Mouse (Mus musculus): ENCODE measurements around the gene Eif1ad. TPM values are rescaled to one million over a fixed set of nuclear protein-coding genes. Genes with fewer than 3 reads are reported as not detected.
A peak's percentile ranks its signal among the peaks of the same experiment; 100 is the strongest.
"Not testable (repeated sequence)": the region's sequence is repeated elsewhere in the genome, so short reads cannot be mapped to it uniquely, and the experiment has no call there.

Gene Eif1ad
- polyA plus RNA-seq, 1 experiment, result 52.9 TPM

DNA sequence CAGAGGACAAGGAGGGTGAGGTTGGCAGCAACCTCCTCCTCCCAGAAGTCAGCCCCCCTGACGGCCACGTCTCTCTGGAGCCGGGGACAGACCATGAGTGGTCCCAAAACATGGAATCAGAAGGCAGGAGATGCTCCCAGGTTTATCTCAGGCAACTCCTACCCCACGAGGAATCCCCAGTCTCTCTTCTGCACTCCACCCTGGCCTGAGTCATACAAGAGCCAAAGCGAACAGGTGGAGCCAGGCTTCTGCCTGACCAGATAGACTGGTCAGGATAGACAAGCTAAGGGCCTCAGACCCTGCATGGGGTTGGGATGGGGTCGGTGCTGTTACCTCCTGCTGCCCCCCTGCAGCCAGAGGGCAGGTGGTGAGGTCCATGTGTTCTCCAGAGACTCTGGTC, 18.5 kb upstream of the Eif1ad start:
- Histone ChIP-seq H3K4me3 (no peak overlapping the region), H3K79me2 (ENCODE audit: control insufficient read depth, insufficient read depth) (no peaks in the 10 kb centered on the region), H3K4me2 (ENCODE audit: low read depth) (peak overlapping the region; percentile 61), H3K27me3 (ENCODE audit: control insufficient read depth, insufficient read depth, insufficient read length) (no peaks in the 10 kb centered on the region), H3ac (ENCODE audit: control insufficient read depth, insufficient read length) (no peak overlapping the region), H3K36me3 (ENCODE audit: control insufficient read depth, insufficient read depth) (no peaks in the 10 kb centered on the region)
- TF ChIP-seq SRF (IDR thresholded peaks at IDR 0.05; ENCODE audit: control insufficient read depth, insufficient read length, low read depth) (no peak), MYOD1 (IDR thresholded peaks at IDR 0.05; ENCODE audit: control insufficient read depth in 1 of 3, insufficient read length in 2 of 3, low read depth in 2 of 3) (peak in 2 of 3 experiments; percentile 13 to 56), MYOG (IDR thresholded peaks at IDR 0.05; ENCODE audit: control insufficient read depth in 1 of 3, insufficient read depth in 1 of 3, insufficient read length in 2 of 3, low read depth in 2 of 3) (peak in 1 of 3 experiments; percentile 52)

DNA sequence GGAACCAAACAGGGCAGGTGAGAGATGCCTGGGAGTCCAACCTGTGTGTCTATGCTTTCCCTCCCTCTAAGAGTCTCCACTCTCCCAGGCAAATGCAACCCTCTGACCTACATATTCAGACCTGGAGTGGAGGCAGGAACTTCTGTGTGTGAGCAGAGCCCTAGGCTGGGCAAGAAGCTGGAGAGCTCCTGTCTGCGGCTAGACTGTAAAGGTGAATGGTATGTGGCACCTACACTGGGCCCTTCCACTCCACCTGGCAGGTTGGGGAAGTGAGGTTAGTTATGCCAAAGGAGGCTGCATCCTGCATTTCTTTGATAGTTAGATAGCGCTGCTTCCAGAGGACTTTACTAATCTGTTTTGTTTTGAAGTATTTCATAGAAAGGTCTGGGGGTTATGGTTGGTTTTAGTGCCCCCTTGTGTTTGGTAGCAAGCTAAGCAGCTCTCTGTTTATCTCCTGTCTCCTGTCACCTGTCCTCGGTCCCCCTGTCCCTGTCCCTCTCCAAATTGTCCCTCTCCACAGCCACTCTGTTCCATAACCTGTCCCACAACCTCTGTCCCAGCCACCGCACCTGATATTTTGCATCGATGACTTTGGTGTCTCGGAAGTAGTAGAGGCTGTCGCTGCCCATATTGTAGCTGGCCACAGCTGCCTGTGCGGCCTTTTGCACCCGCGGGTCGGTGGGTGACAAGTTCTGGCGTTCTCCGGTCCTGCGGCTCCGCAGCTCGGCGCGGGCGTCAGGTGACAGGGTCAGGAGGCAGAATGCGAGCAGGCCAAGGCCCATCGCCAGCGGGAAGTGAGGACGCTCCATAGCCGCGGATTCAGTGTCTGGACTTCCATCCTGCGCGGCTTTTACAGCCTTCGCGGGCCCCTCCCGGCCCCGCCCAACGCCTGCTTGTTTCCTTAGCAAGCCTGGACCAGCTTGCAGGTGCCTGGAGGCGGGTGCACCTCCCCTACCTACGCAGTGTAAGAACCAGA, 17.7 kb upstream of the Eif1ad start:
- Histone ChIP-seq H3K36me3 (ENCODE audit: control insufficient read depth, insufficient read depth) (no peaks in the 10 kb centered on the region), H3K4me2 (ENCODE audit: low read depth) (peak overlapping the region; percentile 81), H3ac (ENCODE audit: control insufficient read depth, insufficient read length) (no peak overlapping the region), H3K4me3 (no peak overlapping the region), H3K79me2 (ENCODE audit: control insufficient read depth, insufficient read depth) (no peaks in the 10 kb centered on the region), H3K27me3 (ENCODE audit: control insufficient read depth, insufficient read depth, insufficient read length) (no peaks in the 10 kb centered on the region)
- TF ChIP-seq REST (IDR thresholded peaks at IDR 0.05; ENCODE audit: insufficient read depth, insufficient read length), result no peak

- peak within 1 kb of the TSS; percentile 81 for H3K4me2 ChIP-seq (ENCODE audit: low read depth)
- H3ac ChIP-seq (ENCODE audit: control insufficient read depth, insufficient read length); H3K79me2 ChIP-seq (ENCODE audit: control insufficient read depth, insufficient read depth); H3K4me3 ChIP-seq; H3K27me3 ChIP-seq (ENCODE audit: control insufficient read depth, insufficient read depth, insufficient read length); H3K36me3 ChIP-seq (ENCODE audit: control insufficient read depth, insufficient read depth): not testable (repeated sequence)
Measured at GRCm38 (mm10) chr19:5349502-5349873, 17.1 kb upstream of the Eif1ad start, which contains the start of gene Cst6. TSS of gene Cst6 (minus strand) at chr19:5349574.

DNA sequence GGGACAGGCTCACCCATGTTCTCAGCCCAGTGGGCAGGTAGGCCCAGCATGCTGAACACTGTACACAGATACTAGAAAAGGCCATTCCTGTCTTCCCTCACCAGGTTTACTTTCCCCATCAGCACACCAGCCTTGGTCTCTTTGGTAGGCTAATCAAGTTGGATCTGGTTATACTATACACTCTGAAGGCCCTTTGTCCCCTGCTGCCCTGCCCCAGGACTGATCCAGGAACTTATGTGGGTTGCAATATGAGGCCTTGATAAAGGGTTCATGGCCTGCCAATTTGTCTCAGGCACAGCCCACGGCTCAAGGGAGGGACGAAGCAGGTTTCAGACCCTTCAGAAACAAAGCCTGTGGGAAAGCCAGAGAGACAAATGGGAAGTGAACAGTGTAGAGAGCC, 12.9 kb upstream of the Eif1ad start:
- Histone ChIP-seq H3ac (ENCODE audit: control insufficient read depth, insufficient read length) (no peak overlapping the region), H3K4me2 (ENCODE audit: low read depth) (no peak overlapping the region), H3K4me3 (no peak overlapping the region), H3K79me2 (ENCODE audit: control insufficient read depth, insufficient read depth) (no peaks in the 10 kb centered on the region), H3K36me3 (ENCODE audit: control insufficient read depth, insufficient read depth) (no peaks in the 10 kb centered on the region), H3K27me3 (ENCODE audit: control insufficient read depth, insufficient read depth, insufficient read length) (no peaks in the 10 kb centered on the region)
- TF ChIP-seq POLR2A (IDR thresholded peaks at IDR 0.05; ENCODE audit: insufficient read length, low read depth), result no peak

DNA sequence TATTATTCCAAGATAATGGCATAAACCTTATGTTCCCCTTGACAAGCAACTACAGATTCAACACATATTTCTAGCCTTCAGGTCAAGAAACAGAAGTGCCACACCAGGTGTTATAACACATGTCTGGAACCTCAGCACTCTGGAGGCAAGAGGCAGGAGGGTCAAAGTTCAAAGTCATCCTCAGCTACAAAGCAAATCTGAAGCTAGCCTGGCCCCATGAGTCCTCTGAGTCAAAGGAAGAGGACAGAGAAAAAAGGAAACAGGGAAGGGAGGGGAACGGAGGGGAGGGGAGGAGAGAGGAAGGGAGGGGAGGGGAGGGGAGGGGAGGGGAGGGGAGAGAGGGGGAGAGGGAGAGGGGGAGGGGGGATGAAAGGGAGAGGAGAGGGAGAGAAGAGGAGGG, 10.5 kb upstream of the Eif1ad start:
- Histone ChIP-seq H3K4me3 (no peak overlapping the region), H3ac (ENCODE audit: control insufficient read depth, insufficient read length) (no peak overlapping the region), H3K4me2 (ENCODE audit: low read depth) (no peak overlapping the region), H3K79me2 (ENCODE audit: control insufficient read depth, insufficient read depth) (no peaks in the 10 kb centered on the region), H3K36me3 (ENCODE audit: control insufficient read depth, insufficient read depth) (no peaks in the 10 kb centered on the region), H3K27me3 (ENCODE audit: control insufficient read depth, insufficient read depth, insufficient read length) (no peaks in the 10 kb centered on the region)
- TF ChIP-seq POLR2A (IDR thresholded peaks at IDR 0.05; ENCODE audit: insufficient read length, low read depth) (no peak), MYOD1 (IDR thresholded peaks at IDR 0.05; ENCODE audit: control insufficient read depth in 1 of 3, insufficient read length in 2 of 3, low read depth in 2 of 3) (no peak), TCF3 (IDR thresholded peaks at IDR 0.05; ENCODE audit: insufficient read length, low read depth) (no peak), REST (IDR thresholded peaks at IDR 0.05; ENCODE audit: insufficient read depth, insufficient read length) (no peak), MAX (IDR thresholded peaks at IDR 0.05; ENCODE audit: low read depth) (no peak), POLR2AphosphoS2 (IDR thresholded peaks at IDR 0.05; ENCODE audit: insufficient read length, low read depth) (no peak), E2F4 (IDR thresholded peaks at IDR 0.05; ENCODE audit: insufficient read depth) (no peak), SRF (IDR thresholded peaks at IDR 0.05; ENCODE audit: control insufficient read depth, insufficient read length, low read depth) (no peak), MYOG (IDR thresholded peaks at IDR 0.05; ENCODE audit: control insufficient read depth in 1 of 3, insufficient read depth in 1 of 3, insufficient read length in 2 of 3, low read depth in 2 of 3) (no peak), TCF12 (IDR thresholded peaks at IDR 0.05; ENCODE audit: insufficient read depth, poor library complexity, severe bottlenecking) (no peak), USF1 (IDR thresholded peaks at IDR 0.05; ENCODE audit: low read depth) (no peak), CEBPB (IDR thresholded peaks at IDR 0.05; ENCODE audit: insufficient read depth, poor library complexity, severe bottlenecking) (no peak)

GRCm38 (mm10) chr19:5362186-5362585, 4.4 kb upstream of the Eif1ad start:
- Histone ChIP-seq H3K4me3 (no peak overlapping the region), H3K36me3 (ENCODE audit: control insufficient read depth, insufficient read depth) (no peaks in the 10 kb centered on the region), H3K27me3 (ENCODE audit: control insufficient read depth, insufficient read depth, insufficient read length) (no peaks in the 10 kb centered on the region), H3K4me2 (ENCODE audit: low read depth) (no peak overlapping the region), H3K79me2 (ENCODE audit: control insufficient read depth, insufficient read depth) (peaks cover 32% of the 10 kb centered on the region), H3ac (ENCODE audit: control insufficient read depth, insufficient read length) (no peak overlapping the region)
- TF ChIP-seq E2F4 (IDR thresholded peaks at IDR 0.05; ENCODE audit: insufficient read depth), result no peak
- TF ChIP-seq MAX (IDR thresholded peaks at IDR 0.05; ENCODE audit: low read depth), result no peak
- TF ChIP-seq REST (IDR thresholded peaks at IDR 0.05; ENCODE audit: insufficient read depth, insufficient read length), result no peak
- TF ChIP-seq TCF12 (IDR thresholded peaks at IDR 0.05; ENCODE audit: insufficient read depth, poor library complexity, severe bottlenecking), result no peak
- TF ChIP-seq MYOD1 (IDR thresholded peaks at IDR 0.05; ENCODE audit: control insufficient read depth in 1 of 3, insufficient read length in 2 of 3, low read depth in 2 of 3), result peak in 1 of 3 experiments; percentile 29
- TF ChIP-seq TCF3 (IDR thresholded peaks at IDR 0.05; ENCODE audit: insufficient read length, low read depth), result no peak
